In the genomic region with DNA sequence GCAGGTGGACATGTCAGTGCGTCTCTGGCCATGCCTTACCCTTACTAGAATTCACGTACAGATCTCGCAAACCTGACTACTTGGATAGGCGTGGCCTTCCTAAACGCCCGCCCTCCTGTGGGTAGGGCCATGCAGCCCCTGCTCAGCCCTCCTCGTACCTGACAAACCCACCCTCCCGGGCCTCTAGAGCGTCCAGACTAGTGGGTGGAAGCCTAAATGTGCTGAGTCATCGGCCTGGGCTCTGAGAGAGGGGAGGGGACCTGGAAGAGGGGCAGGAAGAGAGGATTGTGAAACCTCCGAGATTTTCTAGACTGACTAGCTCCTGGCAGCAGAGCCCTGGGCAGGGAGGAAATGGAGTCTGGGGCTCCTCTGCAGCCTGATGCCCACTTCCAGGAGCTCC, we compare ENCODE assay signal across 8 mouse cellular contexts. TPM values are rescaled to one million over a fixed set of nuclear protein-coding genes. Genes with fewer than 3 reads are reported as not detected.
DNase-seq lines count a peak whose midpoint lies in the region; ATAC-seq and TF ChIP-seq lines count a peak whose summit lies in the region.

No protein-coding gene starts in this region.

- DNase-seq in 416B (ENCODE audit: low read depth) = peak; percentile 92
- DNase-seq in MEL (ENCODE audit: low read depth, low spot score) = no peak
- no peak for DNase-seq in heart, postnatal 0 days (ENCODE audit: low spot score)
- DNase-seq in kidney, postnatal 4 days = peak; percentile 52 to 67
- DNase-seq in urinary bladder, adult 2 months (ENCODE audit: low spot score) = peak; percentile 37
- DNase-seq in layer of hippocampus, adult 9-10 months (ENCODE audit: low spot score) = no peak

- H3K27me3 ChIP-seq in MEL (ENCODE audit: control insufficient read depth in 1 of 2, insufficient read depth in 2 of 2, low read length in 2 of 2) = no peaks in the 10 kb centered on the region
- H3K27me3 ChIP-seq in embryonic facial prominence, embryonic 13.5 days = no peaks in the 10 kb centered on the region
- no peaks in the 10 kb centered on the region for H3K27me3 ChIP-seq in heart, postnatal 0 days (ENCODE audit: control insufficient read depth, insufficient read depth, low read length)

- TF ChIP-seq EP300 in MEL (IDR thresholded peaks at IDR 0.05; ENCODE audit: low read depth in 1 of 2, low read length in 2 of 2) = no peak
- TF ChIP-seq EP300 in heart, postnatal 0 days (IDR thresholded peaks at IDR 0.05; ENCODE audit: low read depth) = no peak

- H3K36me3 ChIP-seq in MEL (ENCODE audit: control insufficient read depth in 1 of 2, insufficient read depth in 2 of 2, low read length in 2 of 2) = peaks cover 17 to 41% of the 10 kb centered on the region in 2 experiments
- H3K36me3 ChIP-seq in embryonic facial prominence, embryonic 13.5 days = peaks cover 27% of the 10 kb centered on the region
- H3K36me3 ChIP-seq in heart, postnatal 0 days (replicated peaks; ENCODE audit: control insufficient read depth, insufficient read depth, low read length) = peaks cover 26% of the 10 kb centered on the region

- H3K9ac ChIP-seq in MEL (ENCODE audit: control insufficient read depth, low read depth, low read length, poor library complexity, severe bottlenecking) = no peak overlapping the region
- H3K9ac ChIP-seq in embryonic facial prominence, embryonic 13.5 days = no peak overlapping the region
- no peak overlapping the region for H3K9ac ChIP-seq in heart, postnatal 0 days (replicated peaks; ENCODE audit: low read depth, low read length)

- H3K9me3 ChIP-seq in MEL (replicated peaks; ENCODE audit: insufficient read depth, low read length) = no peaks in the 10 kb centered on the region
- no peaks in the 10 kb centered on the region for H3K9me3 ChIP-seq in embryonic facial prominence, embryonic 13.5 days
- H3K9me3 ChIP-seq in heart, postnatal 0 days (replicated peaks; ENCODE audit: control insufficient read depth, low read length) = no peaks in the 10 kb centered on the region

- no peak overlapping the region for H3K4me3 ChIP-seq in MEL (ENCODE audit: control insufficient read depth in 1 of 2, insufficient read depth in 1 of 2, low read depth in 2 of 2, low read length in 2 of 2)
- peak overlapping the region; percentile 67 for H3K4me3 ChIP-seq in embryonic facial prominence, embryonic 13.5 days
- H3K4me3 ChIP-seq in heart, postnatal 0 days (ENCODE audit: low read depth, low read length) = peak overlapping the region; percentile 16; the same call in 1 of the 2 replicates

- WGBS in embryonic facial prominence, embryonic 13.5 days = 15% methylated on average over 11 of the region's 11 CpGs
- 29% methylated on average over 11 of the region's 11 CpGs for WGBS in heart, postnatal 0 days

- no peak overlapping the region for H3K27ac ChIP-seq in MEL (ENCODE audit: control insufficient read depth, low read depth, low read length)
- H3K27ac ChIP-seq in embryonic facial prominence, embryonic 13.5 days = no peak overlapping the region
- H3K27ac ChIP-seq in heart, postnatal 0 days (ENCODE audit: low read depth) = peak overlapping the region; percentile 57

- no peak for TF ChIP-seq CTCF in MEL (IDR thresholded peaks at IDR 0.05 in 2 of 3, conservative IDR thresholded peaks at IDR 0.05 in 1 of 3; ENCODE audit: control insufficient read depth in 1 of 3, insufficient read depth in 1 of 3, low read depth in 2 of 3, low read length in 3 of 3, poor library complexity in 1 of 3, severe bottlenecking in 1 of 3)
- TF ChIP-seq CTCF in heart, postnatal 0 days (IDR thresholded peaks at IDR 0.05; ENCODE audit: low read depth) = no peak

- peaks cover 18% of the 10 kb centered on the region for H3K79me2 ChIP-seq in MEL (ENCODE audit: control insufficient read depth, insufficient read depth, low read length, poor library complexity)

- TF ChIP-seq RAD21 in MEL (IDR thresholded peaks at IDR 0.05; ENCODE audit: low read depth, low read length) = no peak

- TF ChIP-seq POLR2A in MEL (IDR thresholded peaks at IDR 0.05; ENCODE audit: control insufficient read depth in 1 of 2, insufficient read depth in 1 of 2, low read depth in 1 of 2, low read length in 2 of 2, poor library complexity in 1 of 2) = no peak

- peaks cover 31 to 45% of the 10 kb centered on the region in 2 experiments for H3K4me1 ChIP-seq in MEL (ENCODE audit: control insufficient read depth in 1 of 2, insufficient read depth in 2 of 2, low read length in 2 of 2)
- H3K4me1 ChIP-seq in embryonic facial prominence, embryonic 13.5 days = peaks cover 19% of the 10 kb centered on the region
- H3K4me1 ChIP-seq in heart, postnatal 0 days (ENCODE audit: control insufficient read depth, insufficient read depth) = no peaks in the 10 kb centered on the region

- ATAC-seq in embryonic facial prominence, embryonic 13.5 days (ENCODE audit: insufficient number of reproducible peaks, insufficient read depth, low FRiP score, low TSS enrichment, low read depth) = no peak
- no peak for ATAC-seq in heart, postnatal 0 days (ENCODE audit: insufficient read depth, low read depth)
- ATAC-seq in megakaryocyte, adult 5-6 weeks (ENCODE audit: poor library complexity, severe bottlenecking) = peak; percentile 31

- H3K4me2 ChIP-seq in embryonic facial prominence, embryonic 13.5 days = peak overlapping the region; percentile 69
- peak overlapping the region; percentile 65 for H3K4me2 ChIP-seq in heart, postnatal 0 days (ENCODE audit: low read depth, low read length)

TF ChIP-seq in MEL, 35 proteins besides CTCF, POLR2A, EP300 and RAD21 (continues in another document):
- TF ChIP-seq MAX (IDR thresholded peaks at IDR 0.05; ENCODE audit: low read length) (no peak), E2F4 (IDR thresholded peaks at IDR 0.05; ENCODE audit: borderline replicate concordance, low read depth, low read length) (no peak), ELF1 (IDR thresholded peaks at IDR 0.05; ENCODE audit: low read depth, low read length) (no peak), USF2 (IDR thresholded peaks at IDR 0.05; ENCODE audit: borderline replicate concordance in 1 of 2, insufficient read depth in 1 of 2, low read depth in 1 of 2, low read length in 2 of 2) (no peak)

RNA-seq across cellular contexts. Expression of gene Tfe3, which starts 3.4 kb away (rescaled TPM):
- 20.6 and 23.4 TPM in 2 replicates for total RNA-seq in MEL (2012; rRNA removed)
- polyA plus RNA-seq in MEL (2012; ENCODE audit: insufficient read depth in 1 of 2, insufficient read length in 2 of 2, low read depth in 1 of 2, low replicate concordance in 2 of 2, missing spikeins in 1 of 2) = 10 to 100 TPM in 1 of 2 experiments, not detected in 1; 64.7 TPM
- polyA plus RNA-seq in embryonic facial prominence, embryonic 13.5 days (2015; fragmentation: Nextera tagmentation; extraction: Ambion mirVana) = 28.5 and 28.7 TPM in 2 replicates
- 8.4 and 17.3 TPM in 2 replicates for total RNA-seq in heart, postnatal 0 days (2014; rRNA removed; ENCODE audit: low replicate concordance)
- 11.5 and 11.6 TPM in 2 replicates for polyA plus RNA-seq in heart, postnatal 0 days (2015; fragmentation: Nextera tagmentation; extraction: Ambion mirVana)
- total RNA-seq in megakaryocyte, adult 5-6 weeks (2015) = 45.9 and 54.6 TPM in 2 replicates
- total RNA-seq in megakaryocyte, adult 5-6 weeks (2017) = 22.3 and 39.4 TPM in 2 replicates
- 11.2 and 23.7 TPM in 2 replicates for polyA plus RNA-seq in urinary bladder, adult 2 months (2012; rRNA removed)

RNA-seq across cellular contexts. Expression of gene Ccdc120, which starts 15.1 kb away (rescaled TPM):
- 3.9 and 5.8 TPM in 2 replicates for total RNA-seq in MEL (2012; rRNA removed)
- 10 to 100 TPM in 1 of 2 experiments, not detected in 1; 12.2 TPM for polyA plus RNA-seq in MEL (2012; ENCODE audit: insufficient read depth in 1 of 2, insufficient read length in 2 of 2, low read depth in 1 of 2, low replicate concordance in 2 of 2, missing spikeins in 1 of 2)
- 17.7 and 22.4 TPM in 2 replicates for polyA plus RNA-seq in embryonic facial prominence, embryonic 13.5 days (2015; fragmentation: Nextera tagmentation; extraction: Ambion mirVana)
- total RNA-seq in heart, postnatal 0 days (2014; rRNA removed; ENCODE audit: low replicate concordance) = 0.92 and 5.8 TPM in 2 replicates
- polyA plus RNA-seq in heart, postnatal 0 days (2015; fragmentation: Nextera tagmentation; extraction: Ambion mirVana) = 1.8 and 2.2 TPM in 2 replicates
- total RNA-seq in megakaryocyte, adult 5-6 weeks (2015) = not detected in 2 replicates
- not detected in 2 replicates for total RNA-seq in megakaryocyte, adult 5-6 weeks (2017)
- polyA plus RNA-seq in urinary bladder, adult 2 months (2012; rRNA removed) = 16.9 and 17.2 TPM in 2 replicates

RNA-seq across cellular contexts. Expression of gene Gripap1, which starts 23.8 kb away (rescaled TPM):
- total RNA-seq in MEL (2012; rRNA removed) = 36.2 and 40.5 TPM in 2 replicates
- polyA plus RNA-seq in MEL (2012; ENCODE audit: insufficient read depth in 1 of 2, insufficient read length in 2 of 2, low read depth in 1 of 2, low replicate concordance in 2 of 2, missing spikeins in 1 of 2) = 100 to 1,000 TPM in 1 of 2 experiments, 10 to 100 TPM in 1; 84.6 to 244 TPM
- polyA plus RNA-seq in embryonic facial prominence, embryonic 13.5 days (2015; fragmentation: Nextera tagmentation; extraction: Ambion mirVana) = 49.8 and 50.1 TPM in 2 replicates
- 2.4 and 6.8 TPM in 2 replicates for total RNA-seq in heart, postnatal 0 days (2014; rRNA removed; ENCODE audit: low replicate concordance)
- 17.5 and 19.3 TPM in 2 replicates for polyA plus RNA-seq in heart, postnatal 0 days (2015; fragmentation: Nextera tagmentation; extraction: Ambion mirVana)
- total RNA-seq in megakaryocyte, adult 5-6 weeks (2015) = 39.5 and 55.4 TPM in 2 replicates
- total RNA-seq in megakaryocyte, adult 5-6 weeks (2017) = 70.5 and 81.9 TPM in 2 replicates
- polyA plus RNA-seq in urinary bladder, adult 2 months (2012; rRNA removed) = 49.5 and 53.1 TPM in 2 replicates

RNA-seq across cellular contexts. Expression of gene Praf2, which starts 37.5 kb away (rescaled TPM):
- total RNA-seq in MEL (2012; rRNA removed) = 19.1 and 23.0 TPM in 2 replicates
- 10 to 100 TPM in 1 of 2 experiments, not detected in 1; 60.1 TPM for polyA plus RNA-seq in MEL (2012; ENCODE audit: insufficient read depth in 1 of 2, insufficient read length in 2 of 2, low read depth in 1 of 2, low replicate concordance in 2 of 2, missing spikeins in 1 of 2)
- 73.1 and 75.9 TPM in 2 replicates for polyA plus RNA-seq in embryonic facial prominence, embryonic 13.5 days (2015; fragmentation: Nextera tagmentation; extraction: Ambion mirVana)
- total RNA-seq in heart, postnatal 0 days (2014; rRNA removed; ENCODE audit: low replicate concordance) = 12.6 and 22.6 TPM in 2 replicates
- 11.0 and 13.6 TPM in 2 replicates for polyA plus RNA-seq in heart, postnatal 0 days (2015; fragmentation: Nextera tagmentation; extraction: Ambion mirVana)
- 7.8 and 20.6 TPM in 2 replicates for total RNA-seq in megakaryocyte, adult 5-6 weeks (2015)
- 5.4 and 5.8 TPM in 2 replicates for total RNA-seq in megakaryocyte, adult 5-6 weeks (2017)
- polyA plus RNA-seq in urinary bladder, adult 2 months (2012; rRNA removed) = 30.8 and 37.7 TPM in 2 replicates

RNA-seq across cellular contexts. Expression of gene Gm45208, which starts 43.7 kb away (rescaled TPM):
- total RNA-seq in MEL (2012; rRNA removed) = 0.36 TPM in 1 of 2 replicates, not detected in the other
- 10 to 100 TPM in 1 of 2 experiments, not detected in 1; 11.0 TPM for polyA plus RNA-seq in MEL (2012; ENCODE audit: insufficient read depth in 1 of 2, insufficient read length in 2 of 2, low read depth in 1 of 2, low replicate concordance in 2 of 2, missing spikeins in 1 of 2)
- polyA plus RNA-seq in embryonic facial prominence, embryonic 13.5 days (2015; fragmentation: Nextera tagmentation; extraction: Ambion mirVana) = not detected in 2 replicates
- total RNA-seq in heart, postnatal 0 days (2014; rRNA removed; ENCODE audit: low replicate concordance) = 3.1 TPM in 1 of 2 replicates, not detected in the other
- not detected in 2 replicates for polyA plus RNA-seq in heart, postnatal 0 days (2015; fragmentation: Nextera tagmentation; extraction: Ambion mirVana)
- not detected in 2 replicates for total RNA-seq in megakaryocyte, adult 5-6 weeks (2015)
- not detected in 2 replicates for total RNA-seq in megakaryocyte, adult 5-6 weeks (2017)
- polyA plus RNA-seq in urinary bladder, adult 2 months (2012; rRNA removed) = 0.44 TPM in 1 of 2 replicates, not detected in the other

Comparison
In these comparisons a context has a peak if more than half of its experiments do, and no peak if none do; other contexts are left out.
1. DNase-seq: peak in 416B (single experiment), kidney, postnatal 4 days (2 of 2) and urinary bladder, adult 2 months (single experiment); none in MEL (single experiment), heart, postnatal 0 days (single experiment) and layer of hippocampus, adult 9-10 months (single experiment).
2. H3K4me3 ChIP-seq: peak in embryonic facial prominence, embryonic 13.5 days (single experiment) and heart, postnatal 0 days (single experiment); none in MEL (0 of 2).